Mouse (Mus musculus): ENCODE measurements at regions not wholly inside any gene's neighbourhood (a gene's known extent, or its start where the extent isn't known, plus 50 kb on each side); places are given as distances from the start of the nearest gene placed in this dataset.
A peak's percentile ranks its signal among the peaks of the same experiment; 100 is the strongest.

DNA sequence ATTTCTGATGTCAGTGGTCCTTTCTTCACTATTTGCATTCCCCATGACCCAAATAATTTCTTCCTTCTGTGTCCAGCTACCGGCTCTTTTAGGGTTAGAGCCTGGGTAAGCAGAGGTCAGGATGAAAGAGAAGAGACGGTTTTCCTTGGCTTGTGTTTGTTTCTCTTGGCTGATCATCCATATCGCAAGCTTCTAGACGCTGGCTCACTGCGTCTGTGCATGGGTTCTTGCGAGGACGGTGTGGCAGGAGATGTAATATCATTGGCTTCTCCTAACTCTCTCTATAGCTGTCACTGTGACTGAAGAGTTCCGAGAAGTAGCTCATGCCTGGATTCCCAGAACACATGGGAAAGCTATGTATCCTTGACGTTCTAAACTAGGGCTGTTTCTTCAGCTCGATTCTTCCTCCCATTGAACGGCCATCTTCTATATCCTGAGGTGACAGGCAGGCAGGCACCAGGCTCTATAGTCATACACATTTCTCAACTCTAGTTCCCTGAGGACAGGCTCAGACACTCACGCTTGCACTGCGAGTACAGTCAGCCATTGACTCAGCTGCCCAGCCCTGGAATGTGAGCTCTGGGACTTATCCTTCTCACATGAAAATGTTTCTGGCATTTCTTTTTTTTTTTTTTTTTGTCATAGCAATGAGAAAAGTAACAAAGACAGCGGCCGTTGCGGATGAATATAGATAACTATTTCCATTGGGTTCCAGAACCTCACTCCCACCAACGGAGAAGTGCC, 85.0 kb downstream of the Bach1 start:
- Histone ChIP-seq H3K4me3 (peak overlapping the region; percentile 37), H3K27ac (peak overlapping the region; percentile 24; the same call in 1 of the 2 replicates)
- intact Hi-C loops (cut with DNase I) = no loop called here
- DNase-seq = no peak
- TF ChIP-seq CTCF (IDR thresholded peaks at IDR 0.05) = no peak

GRCm38 (mm10) chr16:87784405-87784994, 85.8 kb downstream of the Bach1 start:
- Histone ChIP-seq H3K27ac (peak overlapping the region; percentile 24; the same call in 1 of the 2 replicates), H3K4me3 (peak overlapping the region; percentile 37)
- TF ChIP-seq CTCF (IDR thresholded peaks at IDR 0.05) = no peak
- intact Hi-C loops (cut with DNase I) = no loop called here
- DNase-seq = no peak

GRCm38 (mm10) chr16:87789539-87789938, 90.8 kb downstream of the Bach1 start:
- no peak overlapping the region for H3K27ac ChIP-seq
- DNase-seq = no peak
- TF ChIP-seq CTCF (IDR thresholded peaks at IDR 0.05) = no peak
- H3K4me3 ChIP-seq = no peak overlapping the region
- intact Hi-C loops (cut with DNase I) = no loop called here

DNA sequence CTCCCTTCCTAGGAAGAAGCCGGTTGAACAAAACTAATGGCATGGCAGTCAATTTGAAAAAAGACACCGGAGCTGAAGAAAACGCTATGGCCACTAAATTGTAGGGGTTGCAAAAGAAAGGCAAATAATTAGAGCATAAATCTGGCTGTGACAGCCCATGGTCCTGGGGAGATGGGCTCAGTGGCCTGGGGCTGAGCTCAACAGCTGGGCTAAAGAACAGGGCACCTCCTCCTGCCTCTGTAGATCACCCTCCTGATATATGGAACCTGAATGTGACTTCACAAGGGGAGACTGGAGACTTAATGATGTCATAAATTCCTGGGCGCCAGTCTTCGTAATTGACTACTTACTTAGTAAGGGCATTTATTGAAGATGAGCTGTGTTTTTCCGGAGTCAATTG, 91.2 kb downstream of the Bach1 start:
- no peak for DNase-seq
- intact Hi-C loops (cut with DNase I) = no loop called here
- TF ChIP-seq CTCF (IDR thresholded peaks at IDR 0.05) = no peak
- no peak overlapping the region for H3K4me3 ChIP-seq
- H3K27ac ChIP-seq = no peak overlapping the region

GRCm38 (mm10) chr16:87796514-87797248, 97.9 kb downstream of the Bach1 start:
- intact Hi-C loops (cut with DNase I) = no loop called here
- Histone ChIP-seq H3K27ac (no peak overlapping the region), H3K4me3 (peak overlapping the region; percentile 67)
- DNase-seq = peak; percentile 33
- no peak for TF ChIP-seq CTCF (IDR thresholded peaks at IDR 0.05)

DNA sequence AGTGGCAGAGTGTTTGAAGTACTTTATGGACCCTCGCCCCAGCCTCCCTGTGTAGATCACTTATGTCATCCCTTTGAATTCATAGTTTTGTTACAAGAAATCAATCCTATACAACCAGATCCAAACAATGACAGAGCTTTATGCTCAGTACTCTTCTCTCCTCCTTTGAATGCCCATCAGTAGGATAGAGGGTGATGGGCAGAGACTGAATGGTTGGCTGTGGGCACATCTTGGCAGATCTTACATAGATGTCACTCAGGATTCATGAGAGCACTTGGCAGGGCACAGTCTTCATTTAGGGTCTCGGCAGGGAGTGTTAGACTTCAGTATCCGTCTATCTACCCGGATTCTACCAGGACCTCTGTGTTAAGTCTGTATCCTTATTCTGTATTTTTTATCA, 103.6 kb downstream of the Bach1 start:
- TF ChIP-seq CTCF (IDR thresholded peaks at IDR 0.05) = no peak
- intact Hi-C loops (cut with DNase I) = no loop called here
- DNase-seq = no peak
- H3K27ac ChIP-seq = no peak overlapping the region
- no peak overlapping the region for H3K4me3 ChIP-seq

GRCm38 (mm10) chr16:87817590-87817989, 118.8 kb downstream of the Bach1 start:
- TF ChIP-seq CTCF (IDR thresholded peaks at IDR 0.05) = no peak
- intact Hi-C loops (cut with DNase I) = no loop called here
- no peak for DNase-seq
- no peak overlapping the region for H3K4me3 ChIP-seq
- H3K27ac ChIP-seq = no peak overlapping the region

GRCm38 (mm10) chr16:87834296-87834695, 135.6 kb downstream of the Bach1 start:
- Histone ChIP-seq H3K4me3 (no peak overlapping the region), H3K27ac (no peak overlapping the region)
- no peak for DNase-seq
- intact Hi-C loops (cut with DNase I) = no loop called here
- TF ChIP-seq CTCF (IDR thresholded peaks at IDR 0.05) = no peak

- intact Hi-C loops (cut with DNase I) = loop anchor here (2.0 kb wide), 1 partner anchor 362 kb away; no protein-coding TSS in a partner anchor
- peak; percentile 90 for TF ChIP-seq CTCF (IDR thresholded peaks at IDR 0.05)
- peak; percentile 64 for DNase-seq
- no peak overlapping the region for H3K4me3 ChIP-seq
- no peak overlapping the region for H3K27ac ChIP-seq
Observed at GRCm38 (mm10) chr16:87840949-87841546, 142.3 kb downstream of the Bach1 start.

Measured in gastrocnemius, adult 2 months (tissue).